Mouse (Mus musculus): ENCODE measurements around the gene Unc13d. TPM values are rescaled to one million over a fixed set of nuclear protein-coding genes. Genes with fewer than 3 reads are reported as not detected.

Gene Unc13d
- polyA plus RNA-seq, 1 experiment from 2014 or later: 1.1 TPM

DNA sequence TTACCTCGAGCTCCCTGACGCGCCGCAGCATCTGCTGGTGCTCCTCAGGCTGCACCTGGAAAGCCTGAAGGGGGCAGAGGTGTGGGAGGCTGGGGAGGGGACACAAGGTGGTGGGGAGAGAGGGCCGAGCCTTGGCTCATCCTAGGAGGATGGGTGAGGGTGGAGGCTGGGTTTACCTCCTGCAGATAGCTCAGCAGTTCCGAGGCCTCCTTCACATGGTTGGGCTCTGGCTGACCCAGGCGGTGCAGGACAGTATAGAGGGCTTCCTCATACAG lies 1.6 kb downstream of the Unc13d start:
- H3K36me3 ChIP-seq (ENCODE audit: control insufficient read depth, insufficient read depth): peaks cover 22% of the 10 kb centered on the region
- H3K9ac ChIP-seq (ENCODE audit: low read depth, low read length): no peak overlapping the region
- no peak overlapping the region for H3K4me3 ChIP-seq (ENCODE audit: low read depth, low read length)
- no peak overlapping the region for H3K4me2 ChIP-seq (replicated peaks; ENCODE audit: low read depth)
- WGBS: 74% methylated on average over 7 of the region's 7 CpGs
- no peak for ATAC-seq
- H3K9me3 ChIP-seq (ENCODE audit: control insufficient read depth): no peaks in the 10 kb centered on the region
- TF ChIP-seq CTCF (IDR thresholded peaks at IDR 0.05; ENCODE audit: low read depth): no peak
- no peaks in the 10 kb centered on the region for H3K27me3 ChIP-seq (replicated peaks; ENCODE audit: control insufficient read depth, insufficient read depth, low read length)
- H3K27ac ChIP-seq (ENCODE audit: low read depth, low read length): no peak overlapping the region
- peaks cover 4% of the 10 kb centered on the region; the same call in 1 of the 2 replicates for H3K4me1 ChIP-seq (replicated peaks; ENCODE audit: control insufficient read depth, insufficient read depth, low read length)

DNA sequence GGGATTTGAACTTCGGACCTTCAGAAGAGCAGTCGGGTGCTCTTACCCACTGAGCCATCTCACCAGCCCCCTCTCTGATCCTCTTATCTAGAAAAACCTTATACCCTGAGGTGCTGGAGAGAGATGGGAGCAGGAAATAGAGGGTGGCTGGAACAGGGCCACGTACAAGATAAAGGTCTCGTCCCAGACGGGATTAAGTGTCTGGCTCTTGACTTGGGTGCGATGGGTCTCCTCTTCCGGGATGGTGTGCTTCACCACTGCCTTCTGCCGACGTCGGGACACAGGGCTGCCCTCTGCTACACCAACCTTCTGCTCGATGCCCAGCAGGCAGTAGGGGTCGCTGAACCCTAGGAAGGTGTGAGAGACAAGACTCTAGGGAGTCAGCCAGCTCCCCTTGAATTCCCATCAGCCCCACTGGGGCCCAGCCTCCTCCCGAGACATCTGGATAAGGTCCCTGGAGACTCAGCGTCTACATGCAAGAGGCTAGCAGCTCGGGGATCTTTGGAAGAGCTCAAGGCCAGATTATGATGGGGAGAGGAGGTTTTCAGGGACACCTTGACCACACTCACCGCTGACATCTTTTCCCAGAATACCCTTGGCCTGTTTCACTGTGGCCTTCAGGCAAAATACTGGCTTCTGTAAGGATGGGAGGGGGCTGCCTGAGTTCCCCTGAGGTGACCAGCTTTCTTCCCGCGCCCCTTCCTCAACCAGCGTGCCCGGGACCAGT lies 2.1 kb downstream of the Unc13d start:
- peaks cover 17% of the 10 kb centered on the region for H3K36me3 ChIP-seq (ENCODE audit: control insufficient read depth, insufficient read depth)
- no peak overlapping the region for H3K4me3 ChIP-seq (ENCODE audit: low read depth, low read length)
- no peaks in the 10 kb centered on the region for H3K9me3 ChIP-seq (ENCODE audit: control insufficient read depth)
- no peaks in the 10 kb centered on the region for H3K27me3 ChIP-seq (replicated peaks; ENCODE audit: control insufficient read depth, insufficient read depth, low read length)
- 52% methylated on average over 20 of the region's 20 CpGs for WGBS
- peaks cover 4% of the 10 kb centered on the region; the same call in 1 of the 2 replicates for H3K4me1 ChIP-seq (replicated peaks; ENCODE audit: control insufficient read depth, insufficient read depth, low read length)
- no peak for TF ChIP-seq CTCF (IDR thresholded peaks at IDR 0.05; ENCODE audit: low read depth)
- no peak overlapping the region for H3K4me2 ChIP-seq (replicated peaks; ENCODE audit: low read depth)
- no peak for ATAC-seq
- no peak overlapping the region for H3K27ac ChIP-seq (ENCODE audit: low read depth, low read length)
- no peak overlapping the region for H3K9ac ChIP-seq (ENCODE audit: low read depth, low read length)

DNA sequence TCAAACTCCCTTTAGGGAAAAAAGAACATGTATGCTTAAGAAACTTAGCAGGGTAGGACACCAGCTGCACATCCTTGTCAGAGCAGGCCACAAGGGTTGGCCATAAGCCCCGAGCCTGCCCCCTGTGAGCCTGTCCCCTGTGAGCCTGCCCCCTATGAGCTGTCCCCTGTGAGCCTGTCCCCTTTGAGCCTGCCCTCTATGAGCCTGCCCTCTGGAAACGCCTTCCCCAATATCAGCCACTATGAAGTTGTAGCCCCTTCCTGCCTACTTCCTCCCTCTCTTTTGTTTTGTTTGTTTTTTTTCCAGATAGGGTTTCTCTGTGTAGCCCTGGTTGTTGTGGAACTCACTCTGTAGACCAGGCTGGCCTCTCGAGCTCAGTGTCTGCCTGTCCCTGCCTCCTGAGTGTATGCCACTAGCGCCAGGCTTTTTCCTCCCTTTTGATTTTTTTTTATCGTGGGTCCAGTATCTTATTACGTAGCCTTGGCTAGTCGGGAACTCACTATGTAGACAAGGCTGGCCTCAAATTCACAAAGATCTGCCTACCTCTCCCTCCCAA lies 3.2 kb downstream of the Unc13d start:
- Histone ChIP-seq H3K4me2 (replicated peaks; ENCODE audit: low read depth) (no peak overlapping the region), H3K9me3 (ENCODE audit: control insufficient read depth) (no peaks in the 10 kb centered on the region), H3K4me1 (replicated peaks; ENCODE audit: control insufficient read depth, insufficient read depth, low read length) (peaks cover 4% of the 10 kb centered on the region; the same call in 1 of the 2 replicates), H3K36me3 (ENCODE audit: control insufficient read depth, insufficient read depth) (peaks cover 5% of the 10 kb centered on the region), H3K27ac (ENCODE audit: low read depth, low read length) (no peak overlapping the region), H3K27me3 (replicated peaks; ENCODE audit: control insufficient read depth, insufficient read depth, low read length) (no peaks in the 10 kb centered on the region), H3K9ac (ENCODE audit: low read depth, low read length) (no peak overlapping the region), H3K4me3 (ENCODE audit: low read depth, low read length) (no peak overlapping the region)
- no peak for ATAC-seq
- no peak for TF ChIP-seq CTCF (IDR thresholded peaks at IDR 0.05; ENCODE audit: low read depth)
- 73% methylated on average over 7 of the region's 7 CpGs for WGBS

DNA sequence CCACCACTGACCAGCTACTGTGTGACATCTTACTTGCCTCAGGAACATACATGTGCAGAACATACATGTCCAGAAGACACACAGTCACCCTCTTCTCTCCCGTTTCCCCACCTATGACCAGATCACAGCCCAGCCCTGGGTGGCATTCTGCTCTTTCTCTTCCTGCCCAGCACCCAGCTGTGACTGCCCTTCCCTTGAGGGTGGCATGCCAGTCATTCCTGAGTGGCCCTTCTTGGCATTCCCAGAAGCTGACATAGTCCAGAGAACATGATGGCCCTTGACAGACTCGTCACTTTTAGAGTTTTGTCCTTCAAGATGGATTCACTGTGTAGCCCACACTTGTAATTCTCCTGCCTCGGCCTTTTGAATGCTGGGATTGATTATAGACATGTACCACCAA lies 5.2 kb downstream of the Unc13d start:
- Histone ChIP-seq H3K4me3 (ENCODE audit: low read depth, low read length) (no peak overlapping the region), H3K9me3 (ENCODE audit: control insufficient read depth) (no peaks in the 10 kb centered on the region), H3K27me3 (replicated peaks; ENCODE audit: control insufficient read depth, insufficient read depth, low read length) (no peaks in the 10 kb centered on the region), H3K27ac (ENCODE audit: low read depth, low read length) (no peak overlapping the region), H3K4me1 (replicated peaks; ENCODE audit: control insufficient read depth, insufficient read depth, low read length) (no peaks in the 10 kb centered on the region; the same call in 1 of the 2 replicates), H3K4me2 (replicated peaks; ENCODE audit: low read depth) (no peak overlapping the region), H3K36me3 (ENCODE audit: control insufficient read depth, insufficient read depth) (no peaks in the 10 kb centered on the region), H3K9ac (ENCODE audit: low read depth, low read length) (no peak overlapping the region)
- no peak for ATAC-seq
- 78% methylated on average over 3 of the region's 3 CpGs for WGBS
- no peak for TF ChIP-seq CTCF (IDR thresholded peaks at IDR 0.05; ENCODE audit: low read depth)

DNA sequence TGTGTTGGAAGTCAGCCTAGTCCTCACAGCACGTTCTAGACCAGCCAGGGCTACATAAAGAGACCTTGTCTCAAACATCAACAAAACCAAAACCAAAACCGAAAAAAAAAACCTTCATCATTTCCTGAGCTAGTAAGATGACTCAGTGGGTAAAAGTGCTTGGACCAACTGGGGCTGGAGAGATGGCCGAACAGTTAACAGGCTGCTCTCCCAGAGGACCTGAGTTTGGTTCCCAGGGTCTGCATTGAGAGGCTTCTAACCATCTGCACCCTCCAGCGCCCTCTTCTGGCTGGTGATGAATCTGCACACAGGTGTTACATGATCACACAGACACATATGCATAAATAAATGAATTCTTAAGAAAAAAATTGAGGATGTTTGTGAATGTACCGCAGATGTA lies 6.3 kb downstream of the Unc13d start:
- no peak for ATAC-seq
- Histone ChIP-seq H3K4me2 (replicated peaks; ENCODE audit: low read depth) (no peak overlapping the region), H3K4me1 (replicated peaks; ENCODE audit: control insufficient read depth, insufficient read depth, low read length) (no peaks in the 10 kb centered on the region; the same call in 1 of the 2 replicates), H3K9ac (ENCODE audit: low read depth, low read length) (no peak overlapping the region), H3K4me3 (ENCODE audit: low read depth, low read length) (no peak overlapping the region), H3K27me3 (replicated peaks; ENCODE audit: control insufficient read depth, insufficient read depth, low read length) (no peaks in the 10 kb centered on the region), H3K36me3 (ENCODE audit: control insufficient read depth, insufficient read depth) (no peaks in the 10 kb centered on the region), H3K9me3 (ENCODE audit: control insufficient read depth) (no peaks in the 10 kb centered on the region), H3K27ac (ENCODE audit: low read depth, low read length) (no peak overlapping the region)
- TF ChIP-seq CTCF (IDR thresholded peaks at IDR 0.05; ENCODE audit: low read depth): peak; percentile 56
- 63% methylated on average over 5 of the region's 5 CpGs for WGBS

DNA sequence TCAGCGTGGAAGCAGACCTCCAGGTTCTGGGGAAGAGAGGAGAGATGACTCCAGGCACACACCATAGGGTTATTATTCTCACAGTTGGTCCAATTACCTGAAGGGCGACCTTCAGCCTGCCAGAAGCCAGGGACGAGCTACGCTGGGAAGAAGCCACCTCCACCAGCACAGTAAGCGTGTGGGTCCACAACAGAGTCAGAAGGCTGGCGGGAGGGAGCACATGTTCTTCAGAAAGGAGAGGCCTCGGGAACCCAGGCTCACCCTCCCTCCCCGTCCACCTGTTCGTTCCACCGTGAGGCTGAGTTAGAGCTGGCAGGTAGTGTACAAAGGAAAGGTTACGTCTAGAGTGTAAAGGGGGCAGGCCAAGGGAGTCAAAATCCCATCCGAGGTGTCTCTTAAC lies 12.4 kb downstream of the Unc13d start:
- H3K4me3 ChIP-seq (ENCODE audit: low read depth, low read length): no peak overlapping the region
- peaks cover 3% of the 10 kb centered on the region for H3K36me3 ChIP-seq (ENCODE audit: control insufficient read depth, insufficient read depth)
- H3K27me3 ChIP-seq (replicated peaks; ENCODE audit: control insufficient read depth, insufficient read depth, low read length): no peaks in the 10 kb centered on the region
- H3K4me2 ChIP-seq (replicated peaks; ENCODE audit: low read depth): no peak overlapping the region
- 83% methylated on average over 12 of the region's 12 CpGs for WGBS
- H3K9ac ChIP-seq (ENCODE audit: low read depth, low read length): no peak overlapping the region
- H3K4me1 ChIP-seq (replicated peaks; ENCODE audit: control insufficient read depth, insufficient read depth, low read length): 0 out of 2 replicates have a peak, but pooled peaks cover 2% of the 10 kb centered on the region
- H3K27ac ChIP-seq (ENCODE audit: low read depth, low read length): no peak overlapping the region
- H3K9me3 ChIP-seq (ENCODE audit: control insufficient read depth): no peaks in the 10 kb centered on the region
- no peak for TF ChIP-seq CTCF (IDR thresholded peaks at IDR 0.05; ENCODE audit: low read depth)
- no peak for ATAC-seq

Measured in intestine, postnatal 0 days (tissue).